Mouse (Mus musculus): Measurements from ENCODE around the gene Sympk. TPM values are rescaled to one million over a fixed set of nuclear protein-coding genes. Genes with fewer than 3 reads are reported as not detected.
A peak's percentile ranks its signal among the peaks of the same experiment; 100 is the strongest.

Gene Sympk
- polyA plus RNA-seq, 1 experiment from 2014 or later: 18.7 TPM

GRCm38 (mm10) chr7:19093537-19094385 lies 69.6 kb downstream of the Sympk start:
- Histone ChIP-seq H3K9me3 (ENCODE audit: control insufficient read depth, low read length) (no peaks in the 10 kb centered on the region), H3K9ac (peak overlapping the region; percentile 63; the same call in 1 of the 2 replicates), H3K4me2 (replicated peaks) (peak overlapping the region; percentile 94), H3K4me3 (replicated peaks; ENCODE audit: low read length) (peak overlapping the region; percentile 52), H3K36me3 (replicated peaks; ENCODE audit: control insufficient read depth, insufficient read depth) (peaks cover 34% of the 10 kb centered on the region), H3K27ac (peak overlapping the region; percentile 70), H3K27me3 (ENCODE audit: control insufficient read depth, insufficient read depth, low read length) (peaks cover 30% of the 10 kb centered on the region), H3K4me1 (replicated peaks; ENCODE audit: control insufficient read depth, insufficient read depth, low read length) (peaks cover 28% of the 10 kb centered on the region; the same call in 1 of the 2 replicates)
- under 1% methylated on average over 45 of the region's 45 CpGs for WGBS
- peak; percentile 91 for DNase-seq (ENCODE audit: low spot score)
- peak; percentile 72 for ATAC-seq (ENCODE audit: low FRiP score)

- no peak for ATAC-seq (ENCODE audit: low FRiP score)
- no peaks in the 10 kb centered on the region for H3K9me3 ChIP-seq (ENCODE audit: control insufficient read depth, low read length)
- peak within 1 kb of the TSS; percentile 70 for H3K27ac ChIP-seq
- peak within 1 kb of the TSS; percentile 63 for H3K9ac ChIP-seq
- peaks cover 30% of the 10 kb centered on the region for H3K27me3 ChIP-seq (ENCODE audit: control insufficient read depth, insufficient read depth, low read length)
- H3K4me3 ChIP-seq (replicated peaks; ENCODE audit: low read length): peak within 1 kb of the TSS; percentile 52
- 2% methylated on average over 27 of the region's 36 CpGs for WGBS
- peaks cover 29% of the 10 kb centered on the region for H3K36me3 ChIP-seq (replicated peaks; ENCODE audit: control insufficient read depth, insufficient read depth)
- H3K4me2 ChIP-seq (replicated peaks): peak within 1 kb of the TSS; percentile 94
- H3K4me1 ChIP-seq (replicated peaks; ENCODE audit: control insufficient read depth, insufficient read depth, low read length): peaks cover 28% of the 10 kb centered on the region; the same call in 1 of the 2 replicates
- DNase-seq (ENCODE audit: low spot score): no peak
Observed at GRCm38 (mm10) chr7:19094471-19094825, 70.3 kb downstream of the Sympk start, which contains the start of gene Six5. Gene Six5, plus strand, starts transcription at chr7:19094594.

- Histone ChIP-seq H3K4me1 (replicated peaks; ENCODE audit: control insufficient read depth, insufficient read depth, low read length) (peaks cover 28% of the 10 kb centered on the region; the same call in 1 of the 2 replicates), H3K4me3 (replicated peaks; ENCODE audit: low read length) (peak overlapping the region; percentile 52), H3K4me2 (replicated peaks) (peak overlapping the region; percentile 94), H3K27me3 (ENCODE audit: control insufficient read depth, insufficient read depth, low read length) (peaks cover 30% of the 10 kb centered on the region), H3K9ac (peak overlapping the region; percentile 63), H3K27ac (peak overlapping the region; percentile 70), H3K9me3 (ENCODE audit: control insufficient read depth, low read length) (no peaks in the 10 kb centered on the region), H3K36me3 (replicated peaks; ENCODE audit: control insufficient read depth, insufficient read depth) (peaks cover 23% of the 10 kb centered on the region)
- under 1% methylated on average over 86 of the region's 87 CpGs for WGBS
- DNase-seq (ENCODE audit: low spot score) (no peak), ATAC-seq (ENCODE audit: low FRiP score) (peak; percentile 1; the same call in 1 of the 2 replicates)
Observed at GRCm38 (mm10) chr7:19094826-19095750, 70.9 kb downstream of the Sympk start.

- Histone ChIP-seq H3K27me3 (ENCODE audit: control insufficient read depth, insufficient read depth, low read length) (peaks cover 30% of the 10 kb centered on the region), H3K27ac (no peak overlapping the region)
- WGBS: under 1% methylated on average over 19 of the region's 19 CpGs
Observed at GRCm38 (mm10) chr7:19095751-19096110, 71.6 kb downstream of the Sympk start.

GRCm38 (mm10) chr7:19096421-19096976 lies 72.3 kb downstream of the Sympk start:
- H3K9ac ChIP-seq: 0 out of 2 replicates have a peak overlapping the region, but pooled peaks have one; percentile 63
- H3K27ac ChIP-seq: no peak overlapping the region
- peaks cover 28% of the 10 kb centered on the region; the same call in 1 of the 2 replicates for H3K4me1 ChIP-seq (replicated peaks; ENCODE audit: control insufficient read depth, insufficient read depth, low read length)
- DNase-seq (ENCODE audit: low spot score) (no peak), ATAC-seq (ENCODE audit: low FRiP score) (no peak)
- H3K9me3 ChIP-seq (ENCODE audit: control insufficient read depth, low read length): no peaks in the 10 kb centered on the region
- WGBS: 46% methylated on average over 5 of the region's 5 CpGs
- peaks cover 10% of the 10 kb centered on the region; the same call in 1 of the 2 replicates for H3K36me3 ChIP-seq (replicated peaks; ENCODE audit: control insufficient read depth, insufficient read depth)
- H3K4me3 ChIP-seq (replicated peaks; ENCODE audit: low read length): peak overlapping the region; percentile 52
- peaks cover 22% of the 10 kb centered on the region for H3K27me3 ChIP-seq (ENCODE audit: control insufficient read depth, insufficient read depth, low read length)
- H3K4me2 ChIP-seq (replicated peaks): peak overlapping the region; percentile 94

More at GRCm38 (mm10) chr7:19095751-19096110, 71.6 kb downstream of the Sympk start:
- DNase-seq (ENCODE audit: low spot score) (no peak), ATAC-seq (ENCODE audit: low FRiP score) (no peak)
- peaks cover 17% of the 10 kb centered on the region for H3K36me3 ChIP-seq (replicated peaks; ENCODE audit: control insufficient read depth, insufficient read depth)
- peak overlapping the region; percentile 52 for H3K4me3 ChIP-seq (replicated peaks; ENCODE audit: low read length)
- peak overlapping the region; percentile 94 for H3K4me2 ChIP-seq (replicated peaks)
- peaks cover 28% of the 10 kb centered on the region; the same call in 1 of the 2 replicates for H3K4me1 ChIP-seq (replicated peaks; ENCODE audit: control insufficient read depth, insufficient read depth, low read length)
- H3K9me3 ChIP-seq (ENCODE audit: control insufficient read depth, low read length): no peaks in the 10 kb centered on the region
- H3K9ac ChIP-seq: peak overlapping the region; percentile 63

GRCm38 (mm10) chr7:19097217-19097616 lies 73.0 kb downstream of the Sympk start:
- Histone ChIP-seq H3K36me3 (replicated peaks; ENCODE audit: control insufficient read depth, insufficient read depth) (0 out of 2 replicates have a peak, but pooled peaks cover 4% of the 10 kb centered on the region), H3K9me3 (ENCODE audit: control insufficient read depth, low read length) (no peaks in the 10 kb centered on the region), H3K27me3 (ENCODE audit: control insufficient read depth, insufficient read depth, low read length) (peaks cover 19% of the 10 kb centered on the region), H3K4me2 (replicated peaks) (0 out of 2 replicates have a peak overlapping the region, but pooled peaks have one; percentile 0), H3K27ac (no peak overlapping the region), H3K9ac (no peak overlapping the region), H3K4me3 (replicated peaks; ENCODE audit: low read length) (no peak overlapping the region), H3K4me1 (replicated peaks; ENCODE audit: control insufficient read depth, insufficient read depth, low read length) (peaks cover 24% of the 10 kb centered on the region; the same call in 1 of the 2 replicates)
- no peak for ATAC-seq (ENCODE audit: low FRiP score)
- 65% methylated on average over 2 of the region's 2 CpGs for WGBS
- DNase-seq (ENCODE audit: low spot score): no peak

GRCm38 (mm10) chr7:19097863-19098262 lies 73.7 kb downstream of the Sympk start:
- peaks cover 13% of the 10 kb centered on the region; the same call in 1 of the 2 replicates for H3K27me3 ChIP-seq (ENCODE audit: control insufficient read depth, insufficient read depth, low read length)
- no peaks in the 10 kb centered on the region for H3K36me3 ChIP-seq (replicated peaks; ENCODE audit: control insufficient read depth, insufficient read depth)
- H3K9me3 ChIP-seq (ENCODE audit: control insufficient read depth, low read length): no peaks in the 10 kb centered on the region
- H3K9ac ChIP-seq: no peak overlapping the region
- DNase-seq (ENCODE audit: low spot score) (no peak), ATAC-seq (ENCODE audit: low FRiP score) (no peak)
- no peak overlapping the region for H3K4me3 ChIP-seq (replicated peaks; ENCODE audit: low read length)
- peaks cover 20% of the 10 kb centered on the region; the same call in 1 of the 2 replicates for H3K4me1 ChIP-seq (replicated peaks; ENCODE audit: control insufficient read depth, insufficient read depth, low read length)
- no peak overlapping the region for H3K27ac ChIP-seq
- H3K4me2 ChIP-seq (replicated peaks): no peak overlapping the region

- no peaks in the 10 kb centered on the region for H3K9me3 ChIP-seq (ENCODE audit: control insufficient read depth, low read length)
- H3K9ac ChIP-seq: no peak overlapping the region
- no peak for DNase-seq (ENCODE audit: low spot score)
- H3K27me3 ChIP-seq (ENCODE audit: control insufficient read depth, insufficient read depth, low read length): peaks cover 13% of the 10 kb centered on the region; the same call in 1 of the 2 replicates
- no peak for ATAC-seq (ENCODE audit: low FRiP score)
- H3K36me3 ChIP-seq (replicated peaks; ENCODE audit: control insufficient read depth, insufficient read depth): no peaks in the 10 kb centered on the region
- peaks cover 12% of the 10 kb centered on the region; the same call in 1 of the 2 replicates for H3K4me1 ChIP-seq (replicated peaks; ENCODE audit: control insufficient read depth, insufficient read depth, low read length)
- no peak overlapping the region for H3K4me3 ChIP-seq (replicated peaks; ENCODE audit: low read length)
- WGBS: 54% methylated on average over 7 of the region's 7 CpGs
- no peak overlapping the region for H3K27ac ChIP-seq
- no peak overlapping the region for H3K4me2 ChIP-seq (replicated peaks)
Observed at GRCm38 (mm10) chr7:19098811-19099210, 74.6 kb downstream of the Sympk start.
